Mouse (Mus musculus) MEL-GATA-1-ER (cell line): Measurements from ENCODE around the gene Usp36.
A peak's percentile ranks its signal among the peaks of the same experiment; 100 is the strongest.
"Not testable (repeated sequence)": the region's sequence is repeated elsewhere in the genome, so short reads cannot be mapped to it uniquely, and the experiment has no call there.

Experiments used
- DNase-seq: peaks from one replicate; pipeline ENCODE4 v3.0.0-alpha.2; 2012; ENCODE audit warnings: low read depth; ENCODE audit errors: extremely low read depth

The Usp36 gene

GRCm38 (mm10) chr11:118289999-118290889, at the start of gene Usp36:
Gene Usp36 (minus strand): TSS chr11:118290244.
- DNase-seq = peak; percentile 98

DNA sequence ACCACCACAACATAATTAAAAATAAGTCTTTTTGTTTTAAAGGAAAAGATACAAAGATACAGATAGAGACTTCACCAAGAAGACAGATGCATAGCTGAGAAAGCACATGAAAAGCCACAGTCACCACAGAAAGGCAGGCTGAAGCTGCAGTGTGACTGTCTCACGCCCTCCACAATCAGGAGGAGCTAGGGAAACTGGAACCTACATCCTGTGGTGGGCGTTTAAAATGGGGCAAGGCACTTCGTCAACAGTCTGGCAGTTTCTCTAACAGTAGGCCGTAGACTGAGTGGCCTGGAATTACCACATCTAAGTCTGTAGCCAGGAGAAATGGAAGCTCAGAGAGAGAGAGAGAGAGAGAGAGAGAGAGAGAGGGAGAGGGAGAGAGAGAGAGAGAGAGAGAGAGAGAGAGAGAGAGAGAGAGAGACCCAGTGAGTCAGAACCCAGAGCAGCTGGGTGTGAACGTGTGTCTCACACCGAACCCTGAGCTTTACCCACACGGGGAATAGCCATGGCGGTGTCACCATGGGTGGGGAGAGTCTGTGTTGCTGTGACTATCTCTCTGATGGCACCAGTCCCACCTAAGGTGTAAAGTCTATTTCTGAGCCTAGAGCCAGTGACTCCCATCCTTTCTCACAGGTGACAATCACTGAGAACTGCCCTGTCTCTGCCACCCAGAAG, 47.6 kb upstream of the Usp36 start:
- no peak for DNase-seq

DNA sequence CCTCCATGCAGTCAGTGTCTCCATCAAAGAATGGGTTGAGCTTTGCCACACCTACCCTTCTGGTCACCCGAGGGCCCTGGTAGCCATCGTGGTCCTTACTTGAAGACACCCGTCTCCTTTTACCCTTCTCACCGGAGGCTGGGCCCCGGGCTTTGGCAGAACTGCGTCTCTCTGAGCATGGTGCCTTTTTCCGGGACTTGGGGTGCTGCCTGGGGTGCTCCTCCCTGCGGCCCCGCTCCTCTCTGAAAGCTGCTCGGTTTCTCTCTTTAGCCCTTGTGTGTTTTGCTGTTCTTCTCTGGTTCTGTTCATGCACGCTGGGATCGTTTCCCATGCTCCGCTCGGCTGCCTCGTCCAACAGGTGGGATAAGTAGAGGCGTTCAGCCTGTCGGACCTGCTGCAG, 43.4 kb upstream of the Usp36 start:
- no peak for DNase-seq

DNA sequence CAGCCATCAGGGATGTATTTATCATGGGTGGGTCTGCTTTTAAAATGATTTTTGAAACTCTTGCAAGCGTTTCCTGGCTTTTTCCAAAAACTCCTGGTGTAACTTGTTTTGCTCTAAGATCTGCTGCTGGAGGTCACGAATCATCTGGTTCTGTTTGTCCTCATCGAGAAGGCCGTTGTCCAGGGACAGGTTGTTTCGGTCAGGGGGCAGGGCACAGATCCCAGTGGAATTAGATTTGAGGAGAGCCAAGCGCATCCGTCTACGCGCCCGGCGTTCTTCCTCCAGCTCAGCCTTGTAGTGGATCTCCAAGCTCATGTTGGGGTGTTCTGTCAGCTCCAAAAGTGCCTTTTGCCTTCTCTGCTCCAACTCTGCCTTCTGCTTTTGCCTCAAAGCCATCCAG, 42.3 kb upstream of the Usp36 start:
- no peak for DNase-seq

GRCm38 (mm10) chr11:118330777-118331176, 40.7 kb upstream of the Usp36 start:
- DNase-seq = no peak

- DNase-seq = no peak
Observed at GRCm38 (mm10) chr11:118330361-118330760, 40.3 kb upstream of the Usp36 start.

DNA sequence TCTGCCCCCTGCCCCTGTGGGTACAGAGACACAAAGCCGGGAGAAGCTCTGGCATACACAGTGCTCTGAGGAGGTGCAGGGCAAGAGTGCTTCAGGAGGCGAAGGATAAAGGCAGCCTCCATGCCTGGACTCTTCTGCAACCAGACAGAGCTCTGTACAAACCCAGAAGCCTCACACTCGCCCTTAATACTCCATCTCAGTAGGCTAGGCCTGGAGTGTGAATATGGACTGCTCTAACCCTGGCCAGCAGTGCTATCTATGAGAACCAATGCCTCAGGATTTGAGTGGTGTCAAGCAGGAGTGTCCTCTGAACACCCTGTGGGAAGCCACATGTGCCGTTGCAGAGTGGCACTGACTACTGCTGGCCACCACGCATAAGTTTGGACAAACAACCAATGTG, 38.9 kb upstream of the Usp36 start:
- no peak for DNase-seq

DNA sequence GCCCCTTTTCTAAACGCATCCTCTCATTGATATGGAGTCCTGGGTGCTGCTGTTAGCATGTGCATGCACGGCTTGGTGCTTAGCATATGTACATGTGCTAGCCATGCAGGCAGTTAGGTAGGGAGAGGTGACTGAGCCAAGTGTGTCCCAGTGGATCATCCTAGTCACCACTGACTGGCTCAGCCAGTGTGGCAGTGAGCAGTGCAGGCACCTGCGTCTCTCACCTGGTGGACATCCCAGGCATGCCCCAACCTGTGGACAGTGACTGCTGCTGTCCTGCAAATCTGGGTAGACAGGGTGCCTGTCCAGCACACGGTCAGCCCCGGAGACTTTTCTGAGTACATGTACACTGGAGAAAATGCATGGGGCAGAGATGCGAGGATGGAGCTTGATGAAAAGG, 38.5 kb upstream of the Usp36 start:
- DNase-seq = no peak

DNA sequence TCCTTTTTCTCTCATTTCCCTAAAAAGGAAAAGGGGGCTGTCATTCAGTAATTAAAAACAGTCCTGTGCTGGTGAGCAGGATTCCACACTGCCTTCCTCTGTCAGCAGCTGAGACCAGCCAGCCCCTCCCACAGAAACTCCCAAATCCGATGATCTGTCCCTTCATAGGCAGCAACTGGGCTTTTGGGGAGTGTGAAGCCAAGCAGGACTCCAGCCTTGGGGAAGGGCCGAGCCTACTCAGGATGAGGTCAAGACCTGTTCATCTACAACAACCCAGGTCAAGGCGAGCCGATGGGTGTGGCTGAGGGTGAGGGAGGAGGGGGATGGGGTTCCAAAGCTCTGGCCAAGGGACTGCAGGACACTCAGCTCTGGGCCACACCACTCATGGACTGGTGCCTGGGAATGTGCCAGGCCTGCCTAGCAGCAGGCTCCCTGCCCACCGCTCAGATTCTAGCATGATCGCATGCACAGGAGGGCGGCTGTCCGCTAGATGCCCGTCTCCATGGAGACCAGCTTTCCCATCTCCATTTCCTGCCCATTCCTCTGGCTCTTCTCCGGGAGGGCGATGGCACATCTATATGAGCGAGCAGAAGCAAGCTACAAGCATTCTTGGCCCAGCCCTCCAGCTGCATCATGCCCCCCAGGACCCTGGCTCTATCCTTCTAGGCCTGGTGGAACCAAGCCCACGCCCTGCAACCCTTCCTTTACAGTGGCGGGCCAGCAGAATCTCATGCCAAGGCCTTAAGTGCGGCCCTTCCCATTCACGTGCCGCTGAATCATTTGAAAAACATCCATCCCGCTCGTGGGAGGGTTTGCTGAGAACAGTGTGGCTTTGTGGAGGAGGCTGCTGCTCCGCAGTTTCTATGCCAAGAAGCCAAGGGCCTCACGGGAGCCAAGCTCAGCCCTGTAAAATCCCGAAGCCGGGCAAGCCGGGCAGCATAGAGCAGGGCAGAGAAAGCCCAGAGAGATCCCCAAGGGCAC, 37.2 kb upstream of the Usp36 start:
- no peak for DNase-seq

DNA sequence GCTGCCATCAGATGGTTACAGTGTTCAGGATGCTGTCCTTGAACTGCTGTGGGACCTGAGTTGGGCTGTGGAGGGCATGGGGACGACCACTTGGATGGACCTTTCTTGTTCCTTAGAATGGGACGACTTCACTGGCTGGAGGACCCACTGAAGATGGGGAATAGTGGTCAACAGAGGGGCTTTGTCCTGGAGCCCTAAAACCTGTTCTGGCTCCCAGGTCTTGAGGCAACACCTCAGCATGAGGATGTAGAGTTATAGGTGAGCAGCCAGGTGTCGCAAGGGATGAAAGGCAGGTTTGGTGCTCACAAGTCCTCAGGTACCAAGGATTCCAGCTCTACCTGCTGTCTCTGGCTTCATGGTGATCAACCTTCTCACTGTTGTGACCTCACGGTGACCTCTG, 36.4 kb upstream of the Usp36 start:
- no peak for DNase-seq

DNA sequence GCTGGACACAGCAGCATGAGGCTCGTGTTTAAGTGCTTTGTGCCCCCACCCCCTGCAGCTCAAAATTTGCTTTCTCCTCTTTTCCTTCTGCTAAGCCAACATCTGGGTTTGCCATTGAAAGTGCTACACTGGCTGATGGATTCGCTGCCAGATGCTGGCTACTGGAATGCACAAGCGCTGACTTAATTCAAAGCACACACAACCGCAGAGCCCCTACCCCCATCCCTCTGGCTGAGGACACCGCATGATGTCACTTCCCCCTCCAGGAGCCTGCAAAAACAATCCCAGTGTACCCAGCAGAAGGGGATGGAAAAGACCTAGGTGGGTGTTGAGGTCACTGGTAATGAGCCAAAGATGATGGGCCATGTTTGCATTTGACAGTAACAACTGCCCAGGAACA, 34.5 kb upstream of the Usp36 start:
- no peak for DNase-seq

- DNase-seq = no peak
Observed at GRCm38 (mm10) chr11:118323974-118324373, 33.9 kb upstream of the Usp36 start.

DNA sequence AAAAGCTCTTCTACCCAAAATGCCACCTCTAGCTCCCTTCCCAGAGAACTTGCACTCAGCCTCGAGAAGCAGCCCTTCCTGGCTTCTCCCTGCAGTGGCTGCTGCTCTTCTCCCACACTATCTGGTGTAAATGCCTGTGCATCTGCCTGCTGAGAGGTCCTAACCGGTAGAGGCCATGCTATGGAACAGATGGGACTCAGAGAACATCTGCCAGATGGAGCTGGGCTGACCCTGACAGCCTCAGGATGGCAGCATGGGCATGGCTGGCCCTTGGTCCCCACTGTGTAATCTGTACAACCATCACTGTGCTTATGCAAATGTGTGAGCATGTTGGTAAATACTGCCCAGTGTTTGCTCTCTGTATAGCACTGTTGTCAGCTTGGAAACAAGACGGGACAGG, 32.6 kb upstream of the Usp36 start:
- DNase-seq = no peak

- no peak for DNase-seq
Observed at GRCm38 (mm10) chr11:118321971-118322370, 31.9 kb upstream of the Usp36 start.

- no peak for DNase-seq
Observed at GRCm38 (mm10) chr11:118321500-118321899, 31.5 kb upstream of the Usp36 start.

- peak; percentile 22 for DNase-seq
Observed at GRCm38 (mm10) chr11:118318678-118319077, 28.6 kb upstream of the Usp36 start.

DNA sequence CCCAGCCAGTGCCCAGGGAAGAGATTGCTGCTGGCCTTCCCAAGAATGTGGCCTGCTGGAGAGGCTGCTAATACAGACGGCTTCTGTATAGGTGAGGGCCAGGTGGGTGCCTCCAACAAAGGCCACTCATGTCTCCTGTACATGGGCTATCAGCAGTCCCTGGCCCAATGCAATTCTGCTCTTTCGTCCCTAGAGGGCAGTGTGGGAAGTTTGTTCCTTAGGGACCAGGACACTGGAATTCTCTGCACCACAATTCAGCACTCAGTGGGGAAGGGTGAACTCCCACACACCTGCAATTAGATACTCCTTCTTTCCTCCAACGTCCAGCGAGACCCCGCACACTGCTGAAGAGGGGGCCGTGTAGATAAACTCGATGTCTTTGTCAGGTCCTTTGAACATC, 27.1 kb upstream of the Usp36 start:
- DNase-seq = peak; percentile 17

GRCm38 (mm10) chr11:118316231-118316806, 26.3 kb upstream of the Usp36 start:
- no peak for DNase-seq

- no peak for DNase-seq
Observed at GRCm38 (mm10) chr11:118312132-118312723, 22.2 kb upstream of the Usp36 start.

- not testable (repeated sequence) for DNase-seq
Observed at GRCm38 (mm10) chr11:118307962-118308361, 17.9 kb upstream of the Usp36 start.

DNA sequence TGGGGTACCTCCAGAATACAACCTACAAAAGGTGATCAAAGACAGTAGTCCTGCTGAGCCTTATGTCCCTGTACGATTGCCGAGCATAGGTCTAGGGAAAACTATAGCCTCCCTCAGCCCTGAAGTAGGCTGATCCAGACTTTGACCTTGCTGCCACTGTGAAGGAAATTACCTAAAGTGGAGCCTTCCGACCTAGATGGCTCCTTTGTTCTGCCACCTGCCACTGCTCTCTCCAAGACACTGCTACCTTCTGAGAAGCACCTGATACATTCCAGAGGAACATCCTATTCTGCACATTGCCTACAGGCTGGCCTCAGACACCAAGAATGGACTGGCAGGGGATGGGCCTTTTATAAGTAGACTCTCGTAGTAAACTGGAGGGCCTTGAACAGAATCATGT, 13.9 kb upstream of the Usp36 start:
- not testable (repeated sequence) for DNase-seq
